Mouse (Mus musculus) embryonic stem cell, embryonic (primary cell): Measurements from ENCODE around the gene Il1rapl2.

Experiments
- CTCF ChIA-PET, 4 experiments: fragments of 300-600 bp in 2 of 4; fragments of 350-600 bp in 2 of 4; sonication (Branson Sonifier 250); formaldehyde crosslinking; loops; one replicate each; lab custom pipeline; 2022; ENCODE audit warnings: inconsistent platforms in 2 of 4; lab: Charles Lee
- POLR2A ChIA-PET, 4 experiments: fragments of 300-600 bp in 2 of 4; fragments of 350-600 bp in 2 of 4; sonication (Branson Sonifier 250); formaldehyde crosslinking; loops; one replicate each; lab custom pipeline; 2022; ENCODE audit warnings: antibody characterized with exemption in 4 of 4, inconsistent platforms in 1 of 4; lab: Charles Lee

The Il1rapl2 gene

DNA sequence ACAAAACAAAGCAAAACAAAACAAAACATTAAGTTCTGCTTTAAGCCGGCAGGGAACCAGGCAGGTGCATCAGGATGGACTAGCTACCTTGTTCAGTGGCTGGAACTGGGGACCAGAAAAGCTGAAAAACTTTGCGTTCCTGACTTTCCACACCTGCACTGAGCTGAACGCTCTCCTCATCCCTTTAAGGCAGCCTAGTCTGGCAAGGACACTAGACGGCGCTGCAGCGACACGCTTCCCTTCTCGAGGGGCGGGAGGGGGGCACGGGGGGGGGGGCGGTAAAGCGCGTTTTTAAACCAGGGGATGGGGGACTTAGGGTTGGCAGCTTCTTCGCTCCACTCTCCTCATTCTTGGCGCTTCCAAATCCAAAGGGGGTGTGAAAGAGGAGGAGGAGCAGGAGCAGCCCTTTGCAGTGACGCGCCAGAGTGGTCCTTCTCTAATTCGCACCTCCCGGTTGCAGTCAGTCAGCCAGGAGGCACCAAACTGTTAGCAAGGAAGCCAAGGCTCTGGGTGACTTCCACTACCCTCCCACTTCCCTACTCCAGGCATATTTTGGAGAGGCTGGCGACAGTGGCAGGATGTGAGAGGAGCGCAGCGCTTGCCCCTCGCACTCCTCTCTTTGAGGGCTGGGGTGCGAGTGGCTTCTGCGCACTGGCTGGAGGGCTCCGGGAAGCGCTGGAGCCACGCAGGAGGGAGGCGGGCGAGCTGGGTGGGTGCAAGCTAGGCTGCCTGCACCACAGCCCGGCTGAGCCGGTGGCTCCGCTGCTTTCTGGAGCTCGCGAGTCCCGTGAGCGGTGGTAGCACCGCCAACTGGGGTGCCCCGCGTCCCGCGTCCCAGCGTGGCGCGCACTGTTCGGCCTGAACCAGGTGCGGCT, at the start of gene Il1rapl2:
Gene Il1rapl2, plus strand, starts transcription at position 288 of the 875 bp plus-strand sequence.
- ChIA-PET CTCF (interaction anchor here in 2 of 4 experiments (0.5 to 0.7 kb wide), 5 partner anchors 129 to 1351 kb away, joined by 4 to 8 read pairs (median 5); no protein-coding TSS in a partner anchor), POLR2A (interaction anchor here in 1 of 4 experiments (0.6 kb wide), 1 partner anchor 616 kb away, joined by 4 read pairs; no protein-coding TSS in a partner anchor)

DNA sequence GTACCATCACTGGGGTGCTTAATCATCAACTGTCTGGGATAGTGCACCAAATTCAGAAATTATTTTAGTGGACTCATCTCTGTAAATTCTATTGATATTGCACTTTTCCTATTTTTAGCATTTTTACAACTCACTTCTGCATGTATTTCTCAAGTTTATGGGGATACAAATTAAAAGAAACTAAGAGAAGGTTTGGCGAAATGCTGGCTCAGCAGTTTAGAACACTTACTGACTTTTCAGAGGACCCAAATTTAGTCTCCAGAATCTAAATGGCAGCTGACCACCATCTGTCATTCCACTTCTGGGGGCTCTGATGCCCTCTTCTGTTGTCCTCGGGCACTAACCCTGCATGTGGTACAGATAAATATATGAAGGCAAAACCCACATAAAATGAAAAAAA, 22.1 kb upstream of the Il1rapl2 start:
- POLR2A ChIA-PET: no interaction called here

DNA sequence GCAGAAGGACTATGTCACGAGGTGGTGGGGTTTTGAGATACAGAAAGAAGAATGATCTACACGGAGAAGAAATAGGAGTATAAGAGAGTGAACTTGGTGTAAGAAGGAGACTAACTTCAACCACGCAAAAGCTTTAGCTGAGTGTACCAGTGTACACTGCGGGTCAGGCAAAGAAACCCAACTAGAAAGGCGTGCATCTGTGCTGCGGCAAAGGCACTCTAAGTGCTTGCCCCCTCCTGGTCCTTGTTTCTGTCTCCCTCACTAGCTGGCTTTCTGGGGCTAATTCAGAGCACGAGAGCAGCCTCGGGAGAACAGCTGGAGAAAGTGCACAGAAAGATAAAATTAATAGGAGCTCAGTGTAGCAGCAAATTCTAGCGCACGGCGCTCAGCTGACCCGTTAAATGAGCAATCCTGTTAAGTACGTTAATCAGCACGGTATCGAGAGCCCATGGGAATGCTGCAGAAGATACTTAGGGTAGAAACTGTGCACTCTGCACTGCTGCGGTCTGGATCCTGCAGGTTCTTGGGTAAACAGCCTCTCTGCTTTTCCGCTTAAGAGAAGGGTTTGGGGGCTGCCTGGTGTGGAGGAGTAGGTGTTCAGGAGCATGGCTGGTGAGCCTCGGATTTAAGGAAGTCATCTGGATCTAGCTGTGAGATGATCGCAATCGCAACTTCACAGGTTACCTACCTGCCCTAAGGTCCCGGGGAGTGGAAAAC, 778 bp upstream of the Il1rapl2 start:
- ChIA-PET POLR2A (interaction anchor here in 1 of 4 experiments (0.6 kb wide), 1 partner anchor 616 kb away, joined by 4 read pairs; no protein-coding TSS in a partner anchor), CTCF (interaction anchor here in 2 of 4 experiments (0.5 to 0.7 kb wide), 5 partner anchors 128 to 1352 kb away, joined by 4 to 8 read pairs (median 5); no protein-coding TSS in a partner anchor)

More for the DNA sequence above, 22.1 kb upstream of the Il1rapl2 start:
- CTCF ChIA-PET: no interaction called here

DNA sequence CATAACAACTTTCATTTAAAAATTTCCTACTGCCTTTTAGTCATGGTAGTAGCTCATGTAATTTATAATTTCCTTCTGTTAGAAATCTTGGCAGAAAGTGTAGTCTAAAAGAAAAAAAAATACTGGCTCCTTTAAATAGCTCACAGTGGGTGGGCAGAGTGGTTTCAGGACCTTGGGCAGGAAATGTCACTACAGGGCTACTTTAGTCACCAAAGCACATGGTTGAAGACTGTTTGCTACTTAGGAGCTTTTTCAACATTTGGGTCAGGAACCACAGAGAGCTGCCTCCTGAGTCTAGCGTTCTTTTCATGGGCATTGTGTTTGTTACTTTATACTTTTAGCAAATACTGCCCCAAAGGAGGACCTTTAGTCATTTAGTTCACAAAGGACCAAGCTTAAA, 12.2 kb downstream of the Il1rapl2 start:
- POLR2A ChIA-PET: no interaction called here
- CTCF ChIA-PET: no interaction called here

DNA sequence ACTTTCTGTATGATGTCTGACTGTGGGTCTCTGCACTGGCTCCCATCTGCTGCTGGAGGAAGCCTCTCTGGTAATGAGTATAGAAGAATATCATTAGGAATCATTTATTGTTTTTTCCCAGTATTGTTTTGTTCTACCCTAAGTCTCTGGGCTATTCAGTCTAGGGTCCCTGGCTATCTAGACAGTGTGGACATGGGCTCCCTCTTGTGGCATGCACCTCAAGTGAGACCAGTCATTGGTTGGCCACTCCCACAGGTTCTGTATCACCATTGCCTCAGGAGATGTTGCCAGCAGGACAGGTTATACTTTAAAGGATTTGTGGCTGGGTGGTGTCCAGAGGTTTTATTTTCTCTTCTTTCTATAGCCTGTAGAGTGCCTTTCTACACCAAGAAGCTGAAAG, 50.3 kb downstream of the Il1rapl2 start:
- POLR2A ChIA-PET: no interaction called here

DNA sequence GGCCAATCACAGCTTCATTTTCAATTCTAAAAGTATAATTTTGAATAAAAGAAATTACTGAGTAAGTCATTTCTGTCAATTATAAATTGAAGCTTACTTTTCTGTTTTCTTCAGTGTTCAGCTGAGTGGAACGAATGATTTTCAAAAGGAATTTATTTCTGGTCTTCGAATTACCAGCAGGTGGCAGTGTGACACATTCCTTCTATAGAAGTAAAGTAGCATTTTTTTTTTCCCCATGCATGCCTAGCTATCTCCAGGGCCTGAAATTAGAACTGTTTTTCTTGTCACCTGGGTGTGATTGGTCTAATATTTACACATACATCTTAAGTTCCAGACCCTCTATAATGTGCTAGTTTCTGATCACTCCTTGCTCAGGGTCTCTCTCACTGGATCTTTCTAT, 96.6 kb downstream of the Il1rapl2 start:
- CTCF ChIA-PET: interaction anchor here in 3 of 4 experiments (0.6 to 1.2 kb wide), 3 partner anchors 105 to 503 kb away, joined by 3 to 4 read pairs (median 4); no protein-coding TSS in a partner anchor
- POLR2A ChIA-PET: no interaction called here

More for the DNA sequence above, 50.3 kb downstream of the Il1rapl2 start:
- CTCF ChIA-PET: no interaction called here

DNA sequence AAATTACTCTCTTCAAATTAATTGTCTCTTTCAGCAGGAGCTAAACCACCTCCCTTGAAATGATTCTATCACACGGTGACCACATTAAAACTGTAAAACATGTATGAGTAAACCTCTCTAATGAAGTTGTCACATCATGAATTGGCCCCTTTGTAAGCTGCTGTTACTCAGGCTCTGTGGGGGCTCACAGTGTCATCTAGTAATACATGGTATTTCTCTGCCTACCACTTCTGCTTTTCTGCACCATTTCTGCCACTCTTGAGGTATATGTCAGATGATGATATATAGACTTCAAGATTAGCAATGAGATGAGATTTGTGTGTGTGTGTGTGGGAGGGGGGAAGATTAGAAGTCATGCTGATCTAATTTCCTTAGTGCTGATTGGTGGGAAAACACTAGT, 117.6 kb downstream of the Il1rapl2 start:
- CTCF ChIA-PET: no interaction called here
- POLR2A ChIA-PET: no interaction called here

DNA sequence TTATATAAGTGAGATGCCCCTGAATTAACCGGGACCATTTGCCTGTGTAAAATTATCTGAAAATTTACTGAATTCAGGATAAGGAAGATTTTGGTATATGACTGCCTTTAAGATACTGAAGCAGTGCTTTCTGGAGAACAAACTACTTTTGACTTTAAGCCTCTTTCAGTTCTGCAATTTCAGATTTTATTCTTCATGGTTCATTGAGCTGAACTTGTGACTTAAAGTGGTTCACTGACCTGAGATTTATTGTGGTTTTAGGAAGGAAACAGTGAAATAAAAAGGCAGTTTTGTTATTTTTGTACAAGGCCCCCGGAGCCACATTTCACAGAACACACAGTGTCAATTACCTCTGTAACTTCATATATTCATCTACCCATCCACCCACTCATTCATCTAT, 129.6 kb downstream of the Il1rapl2 start:
- ChIA-PET POLR2A (no interaction called here), CTCF (no interaction called here)

DNA sequence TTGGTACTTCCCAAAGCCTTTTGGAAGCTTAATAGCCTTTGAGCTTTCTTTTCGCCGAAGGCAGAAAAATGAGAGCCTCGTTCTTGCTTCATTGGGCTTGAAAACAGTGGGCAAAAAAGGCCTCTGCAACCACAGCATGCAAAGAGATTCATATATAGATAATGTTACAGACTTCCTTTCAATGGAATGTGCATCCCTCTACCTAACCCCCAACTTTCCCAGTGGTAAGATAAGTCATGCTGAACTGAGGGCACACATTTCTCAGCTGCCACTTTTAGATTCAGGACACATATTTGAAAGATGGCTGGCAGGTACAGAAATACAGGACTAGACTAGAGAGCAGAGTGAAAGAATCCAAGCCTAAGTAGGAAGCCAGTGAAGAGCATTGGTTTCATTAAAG, 185.1 kb downstream of the Il1rapl2 start:
- ChIA-PET CTCF (no interaction called here), POLR2A (no interaction called here)

DNA sequence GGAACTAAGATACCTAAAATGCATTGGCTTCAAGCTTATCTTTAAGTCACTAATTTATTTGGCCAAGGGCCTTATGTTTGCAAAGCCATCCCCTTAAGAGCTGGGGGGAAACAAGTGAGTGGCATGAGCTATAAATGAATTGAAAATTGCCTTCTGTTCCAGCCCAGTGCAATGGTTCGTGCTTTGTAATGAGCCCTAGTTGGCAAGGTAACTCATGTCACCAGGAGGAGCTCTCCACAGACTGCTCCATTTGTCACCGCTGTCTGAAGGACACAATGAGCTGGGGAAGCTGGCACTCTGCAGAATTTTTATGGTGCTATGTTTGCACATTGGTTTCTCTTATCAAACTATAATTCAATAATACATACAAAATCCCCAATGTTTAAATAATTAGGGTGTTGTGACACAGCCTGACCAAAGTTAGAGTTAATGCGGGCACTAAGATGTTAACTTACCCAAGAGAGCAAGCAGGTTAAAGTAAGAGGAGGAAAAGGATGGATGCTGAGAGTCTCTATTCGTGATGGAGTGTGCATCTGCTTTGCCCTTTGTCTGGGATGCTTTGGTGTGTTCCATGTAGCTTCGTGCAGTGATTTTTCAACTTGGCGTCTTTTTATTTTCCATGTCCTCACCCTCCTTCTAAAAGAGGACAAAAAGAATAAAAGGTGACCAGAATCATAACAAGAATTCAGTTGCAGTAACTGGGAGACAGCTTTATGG, 235.2 kb downstream of the Il1rapl2 start:
- ChIA-PET POLR2A (no interaction called here), CTCF (no interaction called here)

DNA sequence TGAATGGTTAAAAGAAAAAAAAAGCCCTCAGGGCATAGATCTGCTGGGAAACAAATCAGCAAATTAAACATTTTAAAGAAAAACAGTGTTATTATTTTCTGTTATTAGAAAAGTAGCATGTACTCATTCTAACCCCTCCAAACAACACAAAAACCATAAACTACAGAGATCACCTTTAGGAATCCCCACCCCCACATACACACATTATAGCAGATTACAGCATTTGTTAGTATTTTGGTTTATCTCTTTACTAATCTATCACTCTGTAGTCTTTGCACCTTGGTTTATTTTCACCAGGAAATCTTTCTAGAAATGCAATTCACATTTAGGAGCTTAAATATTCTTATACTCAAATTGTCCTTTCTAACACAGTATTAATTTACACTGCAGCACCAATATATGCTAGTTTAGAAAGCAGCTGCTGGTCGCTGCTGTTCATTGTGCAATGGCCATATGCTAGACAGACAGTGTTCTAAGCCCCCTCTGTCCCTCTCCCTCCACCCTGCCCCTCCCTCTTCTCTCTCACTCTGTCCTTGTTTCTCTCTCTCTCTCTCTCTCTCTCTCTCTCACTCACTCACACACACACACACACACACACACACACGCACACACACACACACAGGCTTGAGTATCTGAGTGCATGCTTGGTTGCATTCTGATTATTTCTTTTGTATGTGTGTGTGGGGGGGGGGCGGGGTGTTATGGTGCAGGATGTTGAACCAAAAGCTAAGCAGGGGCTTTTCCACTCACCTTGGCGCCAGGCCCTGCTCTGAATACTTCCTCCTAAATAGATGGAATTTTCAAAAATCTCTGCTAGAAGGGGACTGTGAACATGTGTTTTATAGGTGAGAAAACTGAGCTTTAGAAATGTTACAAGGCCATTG, 236.1 kb downstream of the Il1rapl2 start:
- ChIA-PET CTCF (interaction anchor here in 1 of 4 experiments (0.7 kb wide), 1 partner anchor 244 kb away, joined by 10 read pairs; no protein-coding TSS in a partner anchor), POLR2A (no interaction called here)

DNA sequence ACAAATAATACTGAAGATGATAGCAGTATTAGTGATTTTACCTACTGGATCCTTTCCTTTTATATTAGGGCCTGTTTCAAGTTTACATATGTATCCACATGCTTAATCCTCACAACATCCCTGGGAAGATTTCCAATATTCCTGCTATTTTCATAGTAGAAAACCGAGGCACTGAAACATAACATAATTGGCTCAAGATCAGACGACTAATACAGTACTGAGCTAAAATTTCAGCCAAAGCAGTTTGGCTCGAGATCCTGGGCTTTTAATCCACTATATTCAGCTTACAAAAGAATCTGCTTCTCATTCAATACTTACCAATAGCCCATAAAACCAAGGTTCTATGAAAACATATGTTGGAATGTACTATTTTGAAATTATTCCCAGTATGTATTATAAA, 239.1 kb downstream of the Il1rapl2 start:
- ChIA-PET CTCF (no interaction called here), POLR2A (no interaction called here)

DNA sequence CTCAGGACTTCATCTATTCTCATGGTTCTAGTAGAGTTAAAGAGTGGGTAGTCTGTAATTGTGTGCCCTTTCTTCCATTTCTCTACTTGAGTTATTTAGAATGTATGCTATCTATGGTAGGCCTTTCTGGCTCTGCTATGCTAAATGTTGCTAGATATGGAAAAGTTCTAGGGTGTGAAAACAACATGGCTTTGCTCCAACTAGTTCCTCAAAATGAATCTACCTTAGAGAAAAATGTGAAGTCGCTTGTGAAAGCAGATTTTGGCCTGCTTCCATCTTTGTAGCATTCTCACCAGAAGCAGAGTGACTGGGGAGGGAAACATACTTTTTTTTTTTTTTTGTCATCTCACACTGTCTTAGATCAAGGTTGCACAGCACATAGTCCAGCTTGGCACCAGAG, 241.7 kb downstream of the Il1rapl2 start:
- ChIA-PET POLR2A (no interaction called here), CTCF (no interaction called here)

DNA sequence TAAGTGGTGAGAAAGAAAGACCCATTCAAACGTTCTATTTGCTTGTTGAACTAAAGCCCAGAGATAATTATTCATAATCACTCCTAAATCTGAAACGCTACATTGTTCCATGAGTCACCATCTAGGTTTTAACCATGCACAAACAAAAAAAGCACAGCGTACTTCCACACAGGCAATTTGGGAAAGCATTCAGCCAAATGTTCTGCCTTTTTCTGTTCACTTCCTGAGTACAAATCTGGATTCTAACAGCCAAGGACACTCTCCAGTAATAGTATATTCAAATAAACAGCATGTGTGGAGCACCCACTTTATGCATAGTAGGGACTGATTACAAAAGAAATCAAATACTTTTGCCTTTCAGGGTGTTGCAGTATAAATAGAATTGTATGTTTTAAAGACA, 278.5 kb downstream of the Il1rapl2 start:
- CTCF ChIA-PET: no interaction called here
- POLR2A ChIA-PET: no interaction called here

DNA sequence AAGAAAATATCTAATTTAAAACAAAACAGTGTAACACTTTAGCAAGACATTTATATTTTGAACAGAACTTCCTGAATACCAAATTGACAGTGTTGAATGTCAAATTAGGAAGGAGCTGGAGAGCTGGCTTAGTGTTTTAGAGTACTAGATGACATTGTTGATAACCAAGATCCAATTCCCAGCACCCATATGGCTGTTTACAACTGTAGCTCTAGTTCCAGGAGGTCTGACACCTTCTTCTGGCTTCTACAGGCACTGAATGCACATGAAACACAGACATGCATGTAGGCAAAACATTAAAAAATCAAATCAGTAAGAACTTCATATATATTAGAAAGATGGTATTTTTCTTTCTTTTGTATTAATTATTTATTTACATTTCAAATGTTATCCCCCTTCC, 353.1 kb downstream of the Il1rapl2 start:
- CTCF ChIA-PET: no interaction called here
- POLR2A ChIA-PET: no interaction called here

DNA sequence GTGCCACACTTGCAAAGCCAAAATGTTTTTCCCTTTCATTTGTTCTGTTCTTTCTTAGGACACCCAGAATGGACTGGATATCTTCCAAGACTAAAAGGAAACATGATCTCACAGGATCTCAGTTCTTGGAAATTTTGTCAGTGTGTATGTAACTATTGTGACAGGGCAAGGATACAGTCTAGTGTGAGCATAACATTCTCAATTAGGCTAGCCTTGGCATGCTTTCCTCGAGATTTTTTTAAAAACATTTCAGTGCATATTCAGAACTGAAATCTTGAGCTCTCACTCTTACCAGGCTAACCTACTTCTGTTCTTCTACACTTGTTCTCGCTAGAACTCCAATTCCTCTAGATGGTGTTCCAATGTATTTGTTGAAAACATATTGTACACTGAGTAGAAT, 356.4 kb downstream of the Il1rapl2 start:
- ChIA-PET POLR2A (no interaction called here), CTCF (no interaction called here)

DNA sequence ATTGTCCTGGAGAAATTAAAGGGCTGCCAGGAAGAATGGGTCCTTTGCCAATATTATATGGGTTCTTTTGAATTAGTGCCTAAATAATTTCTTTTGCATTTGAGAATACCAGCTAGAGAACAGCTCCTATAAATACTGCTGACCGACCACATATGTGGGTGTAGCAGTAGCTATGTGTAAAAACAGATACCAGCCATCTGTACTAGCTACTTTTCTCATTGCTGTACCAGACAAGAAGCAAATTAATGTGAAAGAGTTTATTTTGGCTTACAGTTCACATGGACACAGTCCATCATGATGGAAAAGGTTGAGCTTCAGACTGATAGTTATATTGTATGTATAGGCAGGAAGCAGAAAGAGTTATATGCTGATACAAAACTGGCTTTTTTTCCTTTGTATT, 377.3 kb downstream of the Il1rapl2 start:
- CTCF ChIA-PET: no interaction called here
- POLR2A ChIA-PET: no interaction called here

DNA sequence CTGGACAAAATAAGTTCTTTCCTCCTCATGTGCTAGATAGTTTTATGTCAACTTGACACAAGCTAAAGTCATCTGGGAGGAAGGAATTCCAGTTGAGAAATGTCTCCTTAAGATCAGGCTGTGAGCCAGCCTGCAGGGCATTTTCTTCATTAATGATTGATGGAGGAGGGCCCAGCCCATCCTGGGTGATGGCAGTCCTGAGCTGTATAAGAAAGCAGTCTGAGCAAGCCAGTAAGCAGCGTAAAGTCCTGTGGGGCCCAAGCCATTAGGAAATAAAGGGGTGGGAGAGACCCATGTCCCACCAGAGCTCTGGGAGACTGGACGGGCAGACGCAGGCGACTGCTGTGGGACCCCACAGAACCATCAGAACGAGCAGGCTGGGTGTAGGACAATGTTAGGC, 400.9 kb downstream of the Il1rapl2 start:
- POLR2A ChIA-PET: no interaction called here
- CTCF ChIA-PET: no interaction called here

DNA sequence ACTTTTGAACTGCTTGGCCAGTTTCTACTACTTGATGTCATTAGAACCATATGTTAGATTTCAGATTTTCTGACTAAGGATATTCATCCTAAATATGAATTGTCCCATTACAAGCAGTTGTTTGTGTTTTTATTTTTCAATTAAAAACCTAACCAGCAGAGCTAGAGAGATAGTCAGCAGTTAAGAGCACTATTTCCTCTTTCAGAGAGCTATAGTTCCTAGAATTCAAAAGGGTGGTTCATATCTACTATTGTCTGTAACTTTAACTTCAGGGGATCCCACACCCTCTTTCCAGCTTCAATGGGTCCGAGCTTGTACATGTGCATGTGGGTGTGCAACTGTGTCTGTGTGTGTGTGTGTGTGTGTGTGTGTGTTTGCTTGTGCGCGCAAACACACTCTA, 472.7 kb downstream of the Il1rapl2 start:
- POLR2A ChIA-PET: no interaction called here
- CTCF ChIA-PET: no interaction called here
